Mouse (Mus musculus) stomach, postnatal 0 days (tissue): ENCODE measurements around the gene Ldlrad3.

Source experiments
- CTCF ChIP-seq: IDR thresholded peaks from 2 replicates; pipeline ENCODE4 v1.5.1; 2016; ENCODE audit warnings: antibody characterized with exemption, low read depth, mild to moderate bottlenecking, moderate library complexity
- EP300 ChIP-seq: optimal IDR thresholded peaks from 2 replicates; pipeline ENCODE3; 2016; ENCODE audit warnings: antibody characterized with exemption

- TF ChIP-seq CTCF (no peak), EP300 (no peak)
These were observed 224.8 kb downstream of the Ldlrad3 start for GRCm38 (mm10) chr2:101961391-101961790.
